Mouse (Mus musculus) heart, embryonic 13.5 days (tissue): ENCODE results near the gene Fam193b. TPM values are rescaled to one million over a fixed set of nuclear protein-coding genes. Genes with fewer than 3 reads are reported as not detected.
"Not testable (repeated sequence)": the region's sequence is repeated elsewhere in the genome, so short reads cannot be mapped to it uniquely, and the experiment has no call there.

Experiments used
- ATAC-seq: fragments of 200-750 bp; cut with Nextera tagmentation; 2 replicates; pipeline ENCODE4 v1.8.0; 2017; ENCODE audit warnings: moderate TSS enrichment; ENCODE audit not compliant: insufficient number of reproducible peaks, low FRiP score, low TSS enrichment; ENCODE audit errors: extremely low read depth
- H3K27ac ChIP-seq: fragments of 300-500 bp; sonication (generic); replicated peaks from 2 replicates; pipeline ENCODE4 v1.5.1; 2015; ENCODE audit warnings: moderate library complexity, mild to moderate bottlenecking, inconsistent platforms
- H3K27me3 ChIP-seq: fragments of 300-500 bp; sonication (generic); replicated peaks from 2 replicates; pipeline ENCODE4 v1.6.1; 2015; ENCODE audit warnings: mild to moderate bottlenecking, inconsistent platforms
- H3K36me3 ChIP-seq: fragments of 300-500 bp; sonication (generic); 2 replicates; pipeline ENCODE4 v1.6.1; 2015; ENCODE audit warnings: mild to moderate bottlenecking, inconsistent platforms
- H3K4me1 ChIP-seq: fragments of 300-500 bp; sonication (generic); 2 replicates; pipeline ENCODE4 v1.6.1; 2015; ENCODE audit warnings: inconsistent platforms
- H3K4me2 ChIP-seq: fragments of 300-500 bp; sonication (generic); 2 replicates; pipeline ENCODE4 v1.6.1; 2015; ENCODE audit warnings: inconsistent platforms, mild to moderate bottlenecking, moderate library complexity
- H3K4me3 ChIP-seq: fragments of 300-500 bp; sonication (generic); 2 replicates; pipeline ENCODE4 v1.5.1; 2015; ENCODE audit warnings: moderate library complexity, mild to moderate bottlenecking, inconsistent platforms
- H3K9ac ChIP-seq: fragments of 300-500 bp; sonication (generic); 2 replicates; pipeline ENCODE4 v1.6.1; 2015; ENCODE audit warnings: inconsistent platforms, mild to moderate bottlenecking, moderate library complexity
- H3K9me3 ChIP-seq: fragments of 300-500 bp; sonication (generic); 2 replicates; pipeline ENCODE4 v1.6.1; 2016; ENCODE audit warnings: inconsistent platforms
- WGBS: fragments of 180-500 bp; shearing (Covaris S2); methylation state at CpG from one replicate; pipeline ENCODE4 v1.1.7; 2015; ENCODE audit warnings: mixed read lengths; 5-methylcytosine and 5-hydroxymethylcytosine counted together
- polyA plus RNA-seq: library from polyadenylated mRNA; unstranded; fragments of >200 nt; fragmentation: Nextera tagmentation; extraction: Ambion mirVana; gene quantifications from 2 replicates; pipeline ENCODE4 v1.2.1, GENCODE M21; 2015

Gene Fam193b
- polyA plus RNA-seq, 1 experiment from 2014 or later = 23.7 TPM

DNA sequence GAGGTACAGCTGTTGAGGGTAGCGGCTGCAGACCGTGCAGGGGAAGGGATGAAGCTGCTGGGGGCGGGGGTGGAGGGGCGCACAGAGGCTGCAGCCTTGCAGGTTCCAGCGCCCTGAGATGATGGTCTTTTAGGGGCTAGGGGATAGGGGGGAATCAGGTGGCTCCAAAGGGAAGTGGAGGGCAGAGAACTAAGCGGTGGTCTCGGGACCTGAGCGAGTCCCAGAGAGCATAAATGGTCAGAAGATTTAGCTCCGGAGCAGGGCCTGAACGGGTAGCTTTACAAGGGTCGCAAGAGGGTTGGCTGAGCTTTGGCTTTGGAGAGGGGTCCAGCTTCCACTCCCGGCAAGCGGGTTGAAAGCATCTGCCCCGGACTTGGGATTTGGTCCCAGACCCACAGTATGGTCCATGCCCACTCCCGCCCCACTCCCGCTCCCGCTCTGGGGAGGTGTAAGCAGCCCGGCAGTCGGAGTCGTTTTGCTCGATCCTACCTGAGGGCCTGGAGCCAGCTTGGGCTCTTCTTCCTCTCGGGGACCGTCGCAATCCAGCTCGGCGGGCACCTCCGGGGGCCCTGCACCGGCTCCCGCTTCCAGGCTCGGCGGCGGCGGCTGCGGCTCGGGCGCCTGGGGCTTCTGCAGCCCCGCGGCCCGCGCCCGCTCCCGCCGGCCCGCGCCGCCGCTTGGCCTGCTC, 490 bp downstream of the Fam193b start:
- Histone ChIP-seq H3K27me3 (no peaks in the 10 kb centered on the region), H3K27ac (peak overlapping the region; percentile 90), H3K9ac (peak overlapping the region; percentile 96), H3K36me3 (peaks cover 30% of the 10 kb centered on the region), H3K4me3 (peak overlapping the region; percentile 94), H3K4me2 (peak overlapping the region; percentile 96), H3K9me3 (peaks cover 7% of the 10 kb centered on the region), H3K4me1 (peaks cover 12% of the 10 kb centered on the region)
- ATAC-seq = peak; percentile 67; the same call in 1 of the 2 replicates
- under 1% methylated on average over 45 of the region's 47 CpGs for WGBS

- Histone ChIP-seq H3K4me2 (peak overlapping the region; percentile 96), H3K4me1 (peaks cover 12% of the 10 kb centered on the region), H3K27me3 (no peaks in the 10 kb centered on the region), H3K27ac (peak overlapping the region; percentile 90), H3K4me3 (peak overlapping the region; percentile 94), H3K9me3 (peaks cover 7% of the 10 kb centered on the region), H3K9ac (peak overlapping the region; percentile 96), H3K36me3 (peaks cover 36% of the 10 kb centered on the region)
- no peak for ATAC-seq
- 10% methylated on average over 16 of the region's 16 CpGs for WGBS
Measured at GRCm38 (mm10) chr13:55569726-55570285, 1.1 kb downstream of the Fam193b start.

DNA sequence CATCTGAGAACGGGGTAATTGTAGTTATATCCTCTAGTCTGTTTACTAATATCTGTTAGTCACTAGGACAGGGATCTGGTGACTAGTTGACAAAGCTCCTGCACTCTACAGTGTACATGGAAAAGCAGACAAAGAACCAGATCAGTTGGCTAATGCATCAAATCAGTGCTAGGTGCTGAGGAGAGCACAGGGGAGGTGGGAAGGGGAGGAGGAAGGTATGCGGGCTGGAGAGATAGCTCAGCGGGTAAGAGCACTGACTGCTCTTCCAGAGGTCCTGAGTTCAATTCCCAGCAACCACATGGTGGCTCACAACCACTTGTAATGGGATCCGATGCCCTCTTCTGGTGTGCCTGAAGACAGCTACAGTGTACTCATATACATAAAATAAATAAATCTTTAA, 2.4 kb downstream of the Fam193b start:
- not testable (repeated sequence) for H3K9ac ChIP-seq, H3K4me2 ChIP-seq, H3K4me3 ChIP-seq, ATAC-seq, H3K9me3 ChIP-seq, H3K27ac ChIP-seq, H3K27me3 ChIP-seq
- Histone ChIP-seq H3K36me3 (peaks cover 43% of the 10 kb centered on the region), H3K4me1 (peaks cover 12% of the 10 kb centered on the region)
- WGBS = 84% methylated on average over 4 of the region's 4 CpGs

DNA sequence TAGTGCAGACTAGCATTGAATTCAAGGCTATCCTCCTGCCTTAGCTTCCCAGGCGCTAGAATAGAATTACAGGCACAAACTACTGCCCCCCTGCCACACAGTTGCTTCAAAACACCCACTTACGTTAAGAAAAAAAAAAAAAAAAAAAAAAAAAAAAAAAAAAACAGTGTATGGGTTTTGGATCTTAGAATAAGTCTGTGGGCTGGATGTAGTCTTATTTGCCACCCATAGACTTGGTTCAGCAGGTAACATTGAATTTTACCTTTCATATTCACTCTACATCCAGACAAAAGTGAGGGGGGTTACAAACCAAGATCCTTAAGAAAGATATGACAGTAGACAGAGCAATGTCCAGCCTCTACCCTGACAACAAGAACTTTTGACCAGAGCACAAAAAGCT, 3.0 kb downstream of the Fam193b start:
- H3K9ac ChIP-seq = no peak overlapping the region
- H3K4me3 ChIP-seq = no peak overlapping the region
- H3K4me1 ChIP-seq = peaks cover 12% of the 10 kb centered on the region
- peaks cover 44% of the 10 kb centered on the region for H3K36me3 ChIP-seq
- WGBS = 79% methylated on average over 2 of the region's 2 CpGs
- H3K9me3 ChIP-seq = no peaks in the 10 kb centered on the region
- H3K4me2 ChIP-seq = no peak overlapping the region
- H3K27ac ChIP-seq = no peak overlapping the region
- H3K27me3 ChIP-seq = no peaks in the 10 kb centered on the region
- ATAC-seq = no peak

DNA sequence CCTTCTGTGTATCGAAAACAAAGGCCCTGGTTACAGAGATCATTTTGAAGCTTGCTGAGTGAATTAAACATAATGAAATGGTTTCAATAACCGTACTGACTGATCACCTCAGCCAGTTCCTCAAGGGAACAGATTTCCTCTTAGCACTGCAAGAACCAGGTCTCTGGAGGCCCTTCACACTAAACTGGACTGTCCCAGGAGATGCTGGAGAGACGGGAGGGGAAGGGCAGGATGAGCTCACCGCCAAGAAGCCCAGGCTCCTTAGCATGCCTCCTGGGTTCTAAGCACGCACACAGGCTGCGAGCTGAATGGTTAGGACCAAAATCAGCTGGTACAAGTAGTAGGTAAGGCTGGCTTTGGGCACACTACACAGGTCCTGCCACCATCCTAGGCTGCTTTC, 3.9 kb downstream of the Fam193b start:
- H3K4me1 ChIP-seq = peaks cover 12% of the 10 kb centered on the region
- peaks cover 44% of the 10 kb centered on the region for H3K36me3 ChIP-seq

DNA sequence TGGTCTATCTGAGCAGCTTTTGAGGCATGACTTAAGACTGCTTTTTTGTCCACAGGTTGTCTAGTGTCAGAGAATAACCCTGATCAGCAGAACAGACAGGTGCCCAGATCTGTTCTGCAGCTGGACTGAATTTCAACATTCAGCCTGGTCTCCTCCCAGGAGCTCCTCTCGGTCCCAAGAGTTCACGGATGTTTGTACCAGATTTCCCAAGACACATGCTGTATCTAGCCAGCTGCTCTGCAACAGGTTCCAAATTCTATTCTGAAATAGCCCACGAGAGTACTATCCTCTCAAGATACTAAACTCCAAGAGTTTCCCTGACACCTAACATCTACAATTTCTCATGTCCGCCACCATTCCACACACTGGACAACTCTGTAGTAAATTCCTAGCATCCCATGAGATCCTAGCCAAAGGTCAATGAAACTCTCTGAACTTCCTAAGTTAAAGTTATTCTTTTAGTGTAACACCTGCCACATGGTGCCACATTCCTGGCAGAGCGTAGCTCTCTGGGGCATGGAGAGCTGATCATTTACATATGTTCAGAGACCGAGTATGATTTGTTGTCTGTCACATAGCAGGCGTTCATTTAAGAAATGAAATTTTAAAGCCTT, 7.5 kb downstream of the Fam193b start:
- no peak for ATAC-seq
- WGBS = 87% methylated on average over 7 of the region's 7 CpGs
- H3K36me3 ChIP-seq = peaks cover 42% of the 10 kb centered on the region

More for the DNA sequence above, 3.9 kb downstream of the Fam193b start:
- Histone ChIP-seq H3K27ac (no peak overlapping the region), H3K4me2 (no peak overlapping the region), H3K9ac (0 out of 2 replicates have a peak overlapping the region, but pooled peaks have one; percentile 44), H3K27me3 (no peaks in the 10 kb centered on the region), H3K9me3 (no peaks in the 10 kb centered on the region), H3K4me3 (no peak overlapping the region)
- 76% methylated on average over 6 of the region's 6 CpGs for WGBS
- no peak for ATAC-seq

DNA sequence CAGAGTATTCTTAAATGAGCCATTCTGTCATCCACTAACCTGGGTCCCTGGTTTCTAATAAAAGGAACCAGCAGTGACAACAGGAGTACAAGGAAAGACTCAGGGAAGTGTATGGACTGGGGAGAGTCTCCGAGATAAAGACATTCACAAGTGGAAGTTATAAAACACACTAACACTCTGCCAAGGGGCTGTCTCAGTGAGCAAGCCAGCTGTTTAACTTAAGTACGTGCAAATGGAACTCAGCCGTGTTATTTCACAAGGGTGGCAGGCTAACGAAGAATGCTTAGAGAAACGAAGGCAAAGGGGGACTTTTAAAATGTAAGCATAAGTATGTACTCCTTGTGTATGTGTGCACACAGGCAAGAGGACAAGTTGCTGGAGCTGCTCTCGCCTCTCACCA, 13.4 kb downstream of the Fam193b start:
- H3K4me1 ChIP-seq = no peaks in the 10 kb centered on the region
- ATAC-seq = no peak
- H3K4me3 ChIP-seq = no peak overlapping the region

More for the DNA sequence above, 7.5 kb downstream of the Fam193b start:
- Histone ChIP-seq H3K27me3 (no peaks in the 10 kb centered on the region), H3K9me3 (no peaks in the 10 kb centered on the region), H3K27ac (no peak overlapping the region), H3K9ac (no peak overlapping the region), H3K4me2 (no peak overlapping the region), H3K4me1 (no peaks in the 10 kb centered on the region), H3K4me3 (no peak overlapping the region)

DNA sequence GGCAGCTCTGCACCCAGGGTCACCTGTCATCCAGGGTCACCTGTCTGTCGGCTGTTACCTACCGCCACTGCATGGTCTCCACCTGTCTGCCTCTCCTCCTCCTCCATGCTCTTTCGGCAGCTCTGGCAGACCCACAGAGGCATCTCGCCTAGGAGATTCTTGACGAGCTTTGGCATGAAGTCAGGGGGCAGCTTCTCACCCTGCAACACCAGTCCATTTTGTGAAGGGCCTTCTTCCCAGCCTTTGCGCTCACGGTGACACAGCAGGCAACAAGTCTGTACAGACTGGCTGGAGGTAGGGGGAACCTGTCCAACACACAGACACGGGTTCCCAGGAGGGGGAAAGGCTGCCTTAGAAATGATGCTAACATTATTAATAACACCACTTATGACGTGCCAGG, 15.0 kb downstream of the Fam193b start:
- no peaks in the 10 kb centered on the region for H3K9me3 ChIP-seq
- H3K9ac ChIP-seq = no peak overlapping the region
- H3K4me2 ChIP-seq = no peak overlapping the region
- WGBS = 87% methylated on average over 9 of the region's 9 CpGs
- no peaks in the 10 kb centered on the region for H3K4me1 ChIP-seq
- H3K36me3 ChIP-seq = peaks cover 50% of the 10 kb centered on the region
- no peak overlapping the region for H3K27ac ChIP-seq
- no peak for ATAC-seq
- H3K4me3 ChIP-seq = no peak overlapping the region
- H3K27me3 ChIP-seq = no peaks in the 10 kb centered on the region

More for the DNA sequence above, 13.4 kb downstream of the Fam193b start:
- Histone ChIP-seq H3K4me2 (no peak overlapping the region), H3K36me3 (peaks cover 39% of the 10 kb centered on the region), H3K27me3 (no peaks in the 10 kb centered on the region), H3K9ac (no peak overlapping the region), H3K27ac (no peak overlapping the region), H3K9me3 (no peaks in the 10 kb centered on the region)
- 82% methylated on average over 6 of the region's 6 CpGs for WGBS

DNA sequence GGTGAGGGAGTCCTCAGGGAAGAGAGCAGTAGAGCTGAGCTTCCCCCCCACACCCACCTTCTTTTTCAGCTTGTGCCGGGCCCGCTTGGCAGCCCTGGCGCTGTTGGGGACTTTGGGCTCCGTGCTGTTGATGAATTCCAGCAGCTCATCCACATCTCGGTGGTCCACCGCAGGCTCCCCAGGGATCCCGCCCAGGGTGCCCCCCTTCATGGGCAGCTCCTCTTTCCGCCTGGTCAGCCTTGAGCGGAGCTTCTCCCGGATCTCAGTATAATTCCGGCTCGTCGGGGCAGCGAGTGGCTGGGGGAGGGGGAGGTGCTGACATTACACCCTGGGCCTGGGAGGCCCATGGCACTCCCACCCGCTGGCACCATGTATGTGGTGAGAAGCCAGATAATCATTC, 21.9 kb downstream of the Fam193b start:
- no peaks in the 10 kb centered on the region; the same call in 1 of the 2 replicates for H3K4me1 ChIP-seq
- H3K9ac ChIP-seq = no peak overlapping the region
- no peak overlapping the region for H3K4me3 ChIP-seq
- ATAC-seq = no peak
- peaks cover 97% of the 10 kb centered on the region for H3K36me3 ChIP-seq
- no peaks in the 10 kb centered on the region for H3K9me3 ChIP-seq
- H3K27ac ChIP-seq = no peak overlapping the region
- no peak overlapping the region for H3K4me2 ChIP-seq
- no peaks in the 10 kb centered on the region for H3K27me3 ChIP-seq
- WGBS = 84% methylated on average over 15 of the region's 15 CpGs

GRCm38 (mm10) chr13:55548426-55548825, 22.5 kb downstream of the Fam193b start:
- ATAC-seq = no peak
- H3K27me3 ChIP-seq = no peaks in the 10 kb centered on the region
- H3K9ac ChIP-seq = no peak overlapping the region
- no peak overlapping the region for H3K4me3 ChIP-seq
- no peak overlapping the region for H3K4me2 ChIP-seq
- peaks cover 97% of the 10 kb centered on the region for H3K36me3 ChIP-seq
- no peaks in the 10 kb centered on the region; the same call in 1 of the 2 replicates for H3K4me1 ChIP-seq
- no peaks in the 10 kb centered on the region for H3K9me3 ChIP-seq
- H3K27ac ChIP-seq = no peak overlapping the region
- WGBS = 77% methylated on average over 5 of the region's 5 CpGs

- Histone ChIP-seq H3K27me3 (no peaks in the 10 kb centered on the region), H3K9me3 (no peaks in the 10 kb centered on the region), H3K36me3 (peaks cover 98% of the 10 kb centered on the region), H3K4me3 (no peak overlapping the region), H3K4me1 (no peaks in the 10 kb centered on the region; the same call in 1 of the 2 replicates), H3K27ac (no peak overlapping the region), H3K9ac (no peak overlapping the region), H3K4me2 (no peak overlapping the region)
- 83% methylated on average over 2 of the region's 2 CpGs for WGBS
- ATAC-seq = no peak
Measured at GRCm38 (mm10) chr13:55547916-55548315, 23.0 kb downstream of the Fam193b start.
